8 mouse cellular contexts compared by ENCODE assay signal in genomic region chr6:100059803-100060202, GRCm38 (mm10).
DNase-seq lines count a peak whose midpoint lies in the region; ATAC-seq lines count a peak whose summit lies in the region.

No protein-coding gene starts in this region.

- peaks cover 16% of the 10 kb centered on the region for H3K4me1 ChIP-seq in neural tube, embryonic 13.5 days (replicated peaks)
- H3K4me1 ChIP-seq in heart, embryonic 15.5 days (replicated peaks) = peaks cover 9% of the 10 kb centered on the region
- no peaks in the 10 kb centered on the region for H3K4me1 ChIP-seq in midbrain, embryonic 15.5 days

- no peaks in the 10 kb centered on the region for H3K36me3 ChIP-seq in neural tube, embryonic 13.5 days
- no peaks in the 10 kb centered on the region for H3K36me3 ChIP-seq in heart, embryonic 15.5 days
- H3K36me3 ChIP-seq in midbrain, embryonic 15.5 days (replicated peaks) = no peaks in the 10 kb centered on the region

- peak; percentile 65; the same call in 1 of the 2 replicates for ATAC-seq in neural tube, embryonic 13.5 days (ENCODE audit: low read depth)
- peak; percentile 68; the same call in 1 of the 2 replicates for ATAC-seq in heart, embryonic 15.5 days (replicated peaks; ENCODE audit: insufficient number of reproducible peaks, insufficient read depth, low FRiP score, low read depth)
- peak; percentile 73 for ATAC-seq in midbrain, embryonic 15.5 days (replicated peaks)

- no peak overlapping the region for H3K4me2 ChIP-seq in neural tube, embryonic 13.5 days
- H3K4me2 ChIP-seq in heart, embryonic 15.5 days = no peak overlapping the region
- no peak overlapping the region for H3K4me2 ChIP-seq in midbrain, embryonic 15.5 days

- peaks cover 50% of the 10 kb centered on the region for H3K27me3 ChIP-seq in neural tube, embryonic 13.5 days
- peaks cover 70% of the 10 kb centered on the region for H3K27me3 ChIP-seq in heart, embryonic 15.5 days
- H3K27me3 ChIP-seq in midbrain, embryonic 15.5 days (replicated peaks) = peaks cover 15% of the 10 kb centered on the region

- no peaks in the 10 kb centered on the region for H3K9me3 ChIP-seq in neural tube, embryonic 13.5 days
- no peaks in the 10 kb centered on the region for H3K9me3 ChIP-seq in heart, embryonic 15.5 days (replicated peaks)
- H3K9me3 ChIP-seq in midbrain, embryonic 15.5 days = no peaks in the 10 kb centered on the region

- H3K4me3 ChIP-seq in neural tube, embryonic 13.5 days = no peak overlapping the region
- no peak overlapping the region for H3K4me3 ChIP-seq in heart, embryonic 15.5 days
- H3K4me3 ChIP-seq in midbrain, embryonic 15.5 days = no peak overlapping the region

- H3K9ac ChIP-seq in neural tube, embryonic 13.5 days = no peak overlapping the region
- no peak overlapping the region for H3K9ac ChIP-seq in heart, embryonic 15.5 days
- no peak overlapping the region for H3K9ac ChIP-seq in midbrain, embryonic 15.5 days

- WGBS in neural tube, embryonic 13.5 days = 48% methylated on average over 8 of the region's 8 CpGs
- WGBS in heart, embryonic 15.5 days = 33% methylated on average over 8 of the region's 8 CpGs
- WGBS in midbrain, embryonic 15.5 days = 54% methylated on average over 8 of the region's 8 CpGs

- no peak overlapping the region for H3K27ac ChIP-seq in neural tube, embryonic 13.5 days (replicated peaks)
- H3K27ac ChIP-seq in heart, embryonic 15.5 days = no peak overlapping the region
- H3K27ac ChIP-seq in midbrain, embryonic 15.5 days = no peak overlapping the region

- no peak for DNase-seq in neural tube, embryonic 10.5 days (ENCODE audit: extremely low spot score, low spot score)
- peak; percentile 66 to 78 for DNase-seq in cerebellum, postnatal 4 days (ENCODE audit: low spot score in 2 of 2)
- peak; percentile 72 for DNase-seq in layer of hippocampus, adult 9-11 months
- no peak for DNase-seq in spleen, adult 18-20 months
- no peak for DNase-seq in natural killer cell, adult 2 months (ENCODE audit: low spot score in 2 of 2)

Comparison
In these comparisons a context has a peak if more than half of its experiments do, and no peak if none do; other contexts are left out.
1. DNase-seq: peak in cerebellum, postnatal 4 days (2 of 2) and layer of hippocampus, adult 9-11 months (single experiment); none in neural tube, embryonic 10.5 days (single experiment), spleen, adult 18-20 months (0 of 2) and natural killer cell, adult 2 months (0 of 2).
2. Peak in every context shown above with its lines, with median percentiles within 50 percentile points of each other: ATAC-seq.